Mouse (Mus musculus) adrenal gland, postnatal 10 days (tissue): ENCODE measurements around the gene Sema7a. TPM values are rescaled to one million over a fixed set of nuclear protein-coding genes. Genes with fewer than 3 reads are reported as not detected.

Experiments used
- DNase-seq: peaks from one replicate; pipeline ENCODE4 v3.0.0; 2021; ENCODE audit warnings: mixed read lengths
- total RNA-seq, 2 experiments: library from RNA; stranded (reverse); gene quantifications; 2 replicates each; pipeline ENCODE4 v1.2.3; 2021

Sema7a gene
- total RNA-seq, 2 experiments from 2014 or later, result 18.0 to 19.8 TPM

GRCm38 (mm10) chr9:57938225-57939055 lies 1.5 kb upstream of the Sema7a start:
- DNase-seq, result no peak

GRCm38 (mm10) chr9:57940349-57940794 lies 460 bp downstream of the Sema7a start:
- peak; percentile 57 for DNase-seq

- no peak for DNase-seq
Observed at GRCm38 (mm10) chr9:57940861-57941638, 1.1 kb downstream of the Sema7a start.

GRCm38 (mm10) chr9:57942039-57942438 lies 2.1 kb downstream of the Sema7a start:
- DNase-seq, result no peak

GRCm38 (mm10) chr9:57943067-57943466 lies 3.2 kb downstream of the Sema7a start:
- DNase-seq, result no peak

GRCm38 (mm10) chr9:57944572-57944971 lies 4.7 kb downstream of the Sema7a start:
- peak; percentile 78 for DNase-seq

- no peak for DNase-seq
Observed at GRCm38 (mm10) chr9:57945771-57946616, 6.1 kb downstream of the Sema7a start.

GRCm38 (mm10) chr9:57947381-57948030 lies 7.6 kb downstream of the Sema7a start:
- DNase-seq, result no peak

GRCm38 (mm10) chr9:57948333-57948931 lies 8.5 kb downstream of the Sema7a start:
- no peak for DNase-seq

GRCm38 (mm10) chr9:57949102-57949704 lies 9.3 kb downstream of the Sema7a start:
- DNase-seq, result no peak

- no peak for DNase-seq
Observed at GRCm38 (mm10) chr9:57949879-57950278, 10.0 kb downstream of the Sema7a start.

- no peak for DNase-seq
Observed at GRCm38 (mm10) chr9:57950519-57950918, 10.6 kb downstream of the Sema7a start.

- no peak for DNase-seq
Observed at GRCm38 (mm10) chr9:57951993-57952392, 12.1 kb downstream of the Sema7a start.

GRCm38 (mm10) chr9:57954962-57955744 lies 15.2 kb downstream of the Sema7a start:
- DNase-seq, result peak; percentile 58

- DNase-seq, result no peak
Observed at GRCm38 (mm10) chr9:57955764-57956163, 15.9 kb downstream of the Sema7a start.

GRCm38 (mm10) chr9:57956196-57956837 lies 16.4 kb downstream of the Sema7a start:
- DNase-seq, result no peak

GRCm38 (mm10) chr9:57956838-57957236 lies 16.9 kb downstream of the Sema7a start:
- no peak for DNase-seq

GRCm38 (mm10) chr9:57958615-57959014 lies 18.7 kb downstream of the Sema7a start:
- no peak for DNase-seq

- no peak for DNase-seq
Observed at GRCm38 (mm10) chr9:57959399-57959798, 19.5 kb downstream of the Sema7a start.
